Mouse (Mus musculus) layer of hippocampus, postnatal 36 days (tissue): ENCODE data around the gene Magix. TPM values are rescaled to one million over a fixed set of nuclear protein-coding genes. Genes with fewer than 3 reads are reported as not detected.

Source experiments
- total RNA-seq, 2 experiments: library from RNA; stranded (reverse); gene quantifications; 2 replicates each; pipeline ENCODE4 v1.2.3; 2021

The Magix gene
- total RNA-seq, 2 experiments from 2014 or later: 0.15 to 0.30 TPM

Other genes with a start within 250 kb of the Magix start
- under 1 TPM in 1 of 2 experiments, not detected in 1; 0.23 TPM for gene Foxp3, start 107.6 kb downstream of the Magix start, total RNA-seq
- 10 to 100 TPM; 15.3 to 18.4 TPM for gene Ppp1r3f, start 107.0 kb downstream of the Magix start, total RNA-seq
- gene Ccdc22, start 75.7 kb downstream of the Magix start, total RNA-seq: 10 to 100 TPM; 23.7 to 26.3 TPM
- not detected for gene Cacna1f, start 74.2 kb downstream of the Magix start, total RNA-seq
- gene Syp, start 42.8 kb downstream of the Magix start, total RNA-seq: 1,000 to 10,000 TPM; 1,719 to 2,032 TPM
- under 1 TPM; 0.62 to 0.99 TPM for gene Prickle3, start 24.0 kb downstream of the Magix start, total RNA-seq
- gene Plp2, start 9.9 kb downstream of the Magix start, total RNA-seq: 1 to 10 TPM; 5.1 to 5.7 TPM
- 10 to 100 TPM; 35.0 to 36.2 TPM for gene Gpkow, start 15.9 kb upstream of the Magix start, total RNA-seq
- 10 to 100 TPM; 56.6 to 65.1 TPM for gene Wdr45, start 33.1 kb upstream of the Magix start, total RNA-seq
- under 1 TPM in 1 of 2 experiments, not detected in 1; 0.61 TPM for gene Gm45208, start 41.0 kb upstream of the Magix start, total RNA-seq
- gene Praf2, start 47.2 kb upstream of the Magix start, total RNA-seq: 100 to 1,000 TPM; 101 to 104 TPM
- 10 to 100 TPM; 14.3 to 16.0 TPM for gene Ccdc120, start 69.7 kb upstream of the Magix start, total RNA-seq
- gene Tfe3, start 81.3 kb upstream of the Magix start, total RNA-seq: 10 to 100 TPM; 26.7 to 27.4 TPM
- 100 to 1,000 TPM in 1 of 2 experiments, 10 to 100 TPM in 1; 92.2 to 106 TPM for gene Gripap1, start 108.5 kb upstream of the Magix start, total RNA-seq
- gene Kcnd1, start 141.0 kb upstream of the Magix start, total RNA-seq: 10 to 100 TPM in 1 of 2 experiments, 1 to 10 TPM in 1; 7.3 to 10.3 TPM
- 10 to 100 TPM; 79.8 to 82.6 TPM for gene Otud5, start 160.1 kb upstream of the Magix start, total RNA-seq
- gene Pim2, start 197.0 kb upstream of the Magix start, total RNA-seq: 10 to 100 TPM; 57.8 to 58.6 TPM
- 10 to 100 TPM; 39.9 to 40.9 TPM for gene Slc35a2, start 202.8 kb upstream of the Magix start, total RNA-seq
- 10 to 100 TPM; 82.7 to 83.6 TPM for gene Pqbp1, start 218.0 kb upstream of the Magix start, total RNA-seq
- gene Timm17b, start 218.1 kb upstream of the Magix start, total RNA-seq: 10 to 100 TPM; 22.2 to 24.0 TPM
- gene Gm10491, start 226.6 kb upstream of the Magix start, total RNA-seq: not detected
- 1 to 10 TPM in 1 of 2 experiments, not detected in 1; 1.2 TPM for gene Gm10490, start 228.3 kb upstream of the Magix start, total RNA-seq
- gene Pcsk1n, start 238.6 kb upstream of the Magix start, total RNA-seq: 100 to 1,000 TPM; 365 to 412 TPM
- not detected for gene Eras, start 247.4 kb upstream of the Magix start, total RNA-seq